In genomic region chr7:28961584-28961926, GRCm38 (mm10) we compare ENCODE assay signal across 8 mouse cellular contexts. TPM values are rescaled to one million over a fixed set of nuclear protein-coding genes. Genes with fewer than 3 reads are reported as not detected.
DNase-seq lines count a peak whose midpoint lies in the region; ATAC-seq and TF ChIP-seq lines count a peak whose summit lies in the region.

No protein-coding gene starts in this region.

- intact Hi-C loops in left cerebral cortex, postnatal 14 days (cut with DNase I), result loop anchor here (5.0 kb wide), 1 partner anchor 59 kb away; no protein-coding TSS in a partner anchor

- no peaks in the 10 kb centered on the region for H3K9me3 ChIP-seq in heart, embryonic 13.5 days
- H3K9me3 ChIP-seq in ES-Bruce4 (replicated peaks; ENCODE audit: control insufficient read depth, insufficient read depth, low read length, poor library complexity, severe bottlenecking), result no peaks in the 10 kb centered on the region
- H3K9me3 ChIP-seq in forebrain, embryonic 15.5 days, result no peaks in the 10 kb centered on the region
- no peaks in the 10 kb centered on the region for H3K9me3 ChIP-seq in liver, embryonic 16.5 days (replicated peaks; ENCODE audit: control insufficient read depth, low read length)

- peaks cover 56% of the 10 kb centered on the region for H3K4me1 ChIP-seq in heart, embryonic 13.5 days
- H3K4me1 ChIP-seq in ES-Bruce4 (ENCODE audit: control insufficient read depth, insufficient read depth, low read length), result peaks cover 9% of the 10 kb centered on the region
- peaks cover 44% of the 10 kb centered on the region for H3K4me1 ChIP-seq in forebrain, embryonic 15.5 days
- H3K4me1 ChIP-seq in liver, embryonic 16.5 days (ENCODE audit: control insufficient read depth, low read depth, low read length), result peaks cover 51% of the 10 kb centered on the region

- under 1% methylated on average over 7 of the region's 7 CpGs for WGBS in heart, embryonic 13.5 days
- WGBS in forebrain, embryonic 15.5 days, result under 1% methylated on average over 7 of the region's 7 CpGs
- WGBS in liver, embryonic 16.5 days (ENCODE audit: insufficient replicate concordance), result under 1% methylated on average over 7 of the region's 7 CpGs

- H3K36me3 ChIP-seq in heart, embryonic 13.5 days, result peaks cover 5% of the 10 kb centered on the region; the same call in 1 of the 2 replicates
- H3K36me3 ChIP-seq in ES-Bruce4 (ENCODE audit: control insufficient read depth, insufficient read depth, low read length, poor library complexity, severe bottlenecking), result peaks cover 5% of the 10 kb centered on the region; the same call in 1 of the 2 replicates
- no peaks in the 10 kb centered on the region for H3K36me3 ChIP-seq in forebrain, embryonic 15.5 days
- no peaks in the 10 kb centered on the region for H3K36me3 ChIP-seq in liver, embryonic 16.5 days (ENCODE audit: control insufficient read depth, insufficient read depth)

- no peak for ATAC-seq in heart, embryonic 13.5 days (ENCODE audit: extremely low read depth, insufficient number of reproducible peaks, low FRiP score, low TSS enrichment)
- ATAC-seq in forebrain, embryonic 15.5 days (replicated peaks), result peak; percentile 4; the same call in 1 of the 2 replicates
- ATAC-seq in liver, embryonic 16.5 days (ENCODE audit: low read depth), result no peak

- no peak for TF ChIP-seq CTCF in ES-Bruce4 (IDR thresholded peaks at IDR 0.05; ENCODE audit: low read depth, low read length)

- peak overlapping the region; percentile 96 for H3K9ac ChIP-seq in heart, embryonic 13.5 days
- peak overlapping the region; percentile 96 for H3K9ac ChIP-seq in ES-Bruce4 (ENCODE audit: low read depth, poor library complexity, severe bottlenecking)
- peak overlapping the region; percentile 97 for H3K9ac ChIP-seq in forebrain, embryonic 15.5 days (replicated peaks)
- H3K9ac ChIP-seq in liver, embryonic 16.5 days (ENCODE audit: low read depth, low read length), result peak overlapping the region; percentile 93

- DNase-seq in heart, adult 8-10 months (ENCODE audit: low spot score), result no peak
- DNase-seq in left cerebral cortex, postnatal 14 days (ENCODE audit: low spot score in 2 of 2), result no peak
- no peak for DNase-seq in right cerebral cortex, postnatal 14 days
- no peak for DNase-seq in layer of hippocampus, adult 18-20 months (ENCODE audit: low spot score in 2 of 2)

- peak overlapping the region; percentile 85 for H3K4me3 ChIP-seq in heart, embryonic 13.5 days
- H3K4me3 ChIP-seq in ES-Bruce4 (ENCODE audit: low read depth, low read length), result peak overlapping the region; percentile 99
- H3K4me3 ChIP-seq in forebrain, embryonic 15.5 days, result peak overlapping the region; percentile 94
- peak overlapping the region; percentile 84 for H3K4me3 ChIP-seq in liver, embryonic 16.5 days (ENCODE audit: low read depth, low read length)

- TF ChIP-seq POLR2A in ES-Bruce4 (IDR thresholded peaks at IDR 0.05; ENCODE audit: insufficient read depth, low read length), result no peak

- no peaks in the 10 kb centered on the region for H3K27me3 ChIP-seq in heart, embryonic 13.5 days (replicated peaks)
- no peaks in the 10 kb centered on the region for H3K27me3 ChIP-seq in ES-Bruce4 (ENCODE audit: control insufficient read depth, insufficient read depth, low read length, poor library complexity, severe bottlenecking)
- no peaks in the 10 kb centered on the region for H3K27me3 ChIP-seq in forebrain, embryonic 15.5 days
- H3K27me3 ChIP-seq in liver, embryonic 16.5 days (ENCODE audit: control insufficient read depth, insufficient read depth, low read depth, low read length), result no peaks in the 10 kb centered on the region

- H3K27ac ChIP-seq in heart, embryonic 13.5 days (replicated peaks), result peak overlapping the region; percentile 99
- H3K27ac ChIP-seq in ES-Bruce4 (ENCODE audit: insufficient read depth, low read length), result peak overlapping the region; percentile 12
- peak overlapping the region; percentile 85 for H3K27ac ChIP-seq in forebrain, embryonic 15.5 days (replicated peaks)
- peak overlapping the region; percentile 90 for H3K27ac ChIP-seq in liver, embryonic 16.5 days (ENCODE audit: low read length)

- TF ChIP-seq EP300 in ES-Bruce4 (IDR thresholded peaks at IDR 0.05; ENCODE audit: insufficient read depth, low read depth, low read length), result no peak

- H3K4me2 ChIP-seq in heart, embryonic 13.5 days, result peak overlapping the region; percentile 96
- peak overlapping the region; percentile 64 for H3K4me2 ChIP-seq in forebrain, embryonic 15.5 days (replicated peaks)
- peak overlapping the region; percentile 69 for H3K4me2 ChIP-seq in liver, embryonic 16.5 days (ENCODE audit: low read depth, low read length)

RNA-seq across cellular contexts. Expression of gene Actn4, which starts 0.6 kb away (rescaled TPM):
- polyA plus RNA-seq in heart, embryonic 13.5 days (2015; fragmentation: Nextera tagmentation; extraction: Ambion mirVana), result 259 and 266 TPM in 2 replicates
- 10 to 100 TPM; 57.8 to 82.0 (median 75.8) TPM for total RNA-seq in heart, adult 8-10 months (2022)
- polyA plus RNA-seq in ES-Bruce4 (2011; ENCODE audit: insufficient read depth, insufficient read length, low read depth, missing spikeins), result 318 and 324 TPM in 2 replicates
- 134 TPM in 2 replicates for polyA plus RNA-seq in forebrain, embryonic 15.5 days (2015; fragmentation: Nextera tagmentation; extraction: Ambion mirVana)
- 130 and 137 TPM in 2 replicates for polyA plus RNA-seq in liver, embryonic 16.5 days (2015; fragmentation: Nextera tagmentation; extraction: Ambion mirVana)
- total RNA-seq in left cerebral cortex, postnatal 14 days (2021), result 100 to 1,000 TPM; 177 to 205 TPM
- total RNA-seq in layer of hippocampus, adult 18-20 months (2021), result 100 to 1,000 TPM; 127 to 136 TPM

RNA-seq across cellular contexts. Expression of gene Eif3k, which starts 20.1 kb away (rescaled TPM):
- 257 and 300 TPM in 2 replicates for polyA plus RNA-seq in heart, embryonic 13.5 days (2015; fragmentation: Nextera tagmentation; extraction: Ambion mirVana)
- 100 to 1,000 TPM; 152 to 167 (median 158) TPM for total RNA-seq in heart, adult 8-10 months (2022)
- polyA plus RNA-seq in ES-Bruce4 (2011; ENCODE audit: insufficient read depth, insufficient read length, low read depth, missing spikeins), result 409 and 413 TPM in 2 replicates
- polyA plus RNA-seq in forebrain, embryonic 15.5 days (2015; fragmentation: Nextera tagmentation; extraction: Ambion mirVana), result 303 and 307 TPM in 2 replicates
- polyA plus RNA-seq in liver, embryonic 16.5 days (2015; fragmentation: Nextera tagmentation; extraction: Ambion mirVana), result 195 and 205 TPM in 2 replicates
- 100 to 1,000 TPM; 163 to 174 TPM for total RNA-seq in left cerebral cortex, postnatal 14 days (2021)
- total RNA-seq in layer of hippocampus, adult 18-20 months (2021), result 100 to 1,000 TPM; 201 to 212 TPM

RNA-seq across cellular contexts. Expression of gene Map4k1, which starts 20.3 kb away (rescaled TPM):
- 3.4 and 5.3 TPM in 2 replicates for polyA plus RNA-seq in heart, embryonic 13.5 days (2015; fragmentation: Nextera tagmentation; extraction: Ambion mirVana)
- 1 to 10 TPM in 1 of 4 experiments, under 1 TPM in 3; 0.50 to 1.1 (median 0.74) TPM for total RNA-seq in heart, adult 8-10 months (2022)
- polyA plus RNA-seq in ES-Bruce4 (2011; ENCODE audit: insufficient read depth, insufficient read length, low read depth, missing spikeins), result 33.2 and 36.3 TPM in 2 replicates
- polyA plus RNA-seq in forebrain, embryonic 15.5 days (2015; fragmentation: Nextera tagmentation; extraction: Ambion mirVana), result 5.5 and 7.7 TPM in 2 replicates
- 28.3 and 30.2 TPM in 2 replicates for polyA plus RNA-seq in liver, embryonic 16.5 days (2015; fragmentation: Nextera tagmentation; extraction: Ambion mirVana)
- 1 to 10 TPM; 2.0 to 3.7 TPM for total RNA-seq in left cerebral cortex, postnatal 14 days (2021)
- total RNA-seq in layer of hippocampus, adult 18-20 months (2021), result 1 to 10 TPM in 1 of 2 experiments, under 1 TPM in 1; 0.99 to 1.3 TPM

Comparison
In these comparisons a context has a peak if more than half of its experiments do, and no peak if none do; other contexts are left out.
1. H3K27ac ChIP-seq: peak in every context shown above with its lines; median percentile 99 in heart, embryonic 13.5 days; 90 in liver, embryonic 16.5 days; 85 in forebrain, embryonic 15.5 days; 12 in ES-Bruce4.